Mouse (Mus musculus) hindbrain, postnatal 0 days (tissue): ENCODE measurements around the gene Fam162a. TPM values are rescaled to one million over a fixed set of nuclear protein-coding genes. Genes with fewer than 3 reads are reported as not detected.

Source experiments
- ATAC-seq: fragments of 200-750 bp; cut with Nextera tagmentation; 2 replicates; pipeline ENCODE4 v1.8.0; 2017; ENCODE audit warnings: mild to moderate bottlenecking, moderate TSS enrichment, moderate library complexity
- DNase-seq: peaks from one replicate; pipeline ENCODE4 v3.0.0-alpha.2; 2015; ENCODE audit warnings: low spot score
- H3K27ac ChIP-seq: fragments of 300-500 bp; sonication (generic); 2 replicates; pipeline ENCODE4 v1.5.1; 2014; ENCODE audit warnings: mild to moderate bottlenecking
- H3K27me3 ChIP-seq: fragments of 300-500 bp; sonication (generic); 2 replicates; pipeline ENCODE4 v1.6.1; 2014; ENCODE audit warnings: low read length, mixed read lengths; ENCODE audit not compliant: insufficient read depth
- H3K36me3 ChIP-seq: fragments of 300-500 bp; sonication (generic); 2 replicates; pipeline ENCODE4 v1.6.1; 2014; ENCODE audit warnings: low read length, mixed read lengths; ENCODE audit not compliant: insufficient read depth
- H3K4me1 ChIP-seq: fragments of 300-500 bp; sonication (generic); 2 replicates; pipeline ENCODE4 v1.6.1; 2014; ENCODE audit warnings: antibody characterized with exemption, low read length, mixed read lengths; ENCODE audit not compliant: insufficient read depth
- H3K4me2 ChIP-seq: fragments of 300-500 bp; sonication (generic); 2 replicates; pipeline ENCODE4 v1.6.1; 2014; ENCODE audit warnings: low read depth, mild to moderate bottlenecking, low read length, moderate library complexity, mixed read lengths
- H3K4me3 ChIP-seq: fragments of 300-500 bp; sonication (generic); 2 replicates; pipeline ENCODE4 v1.5.1; 2014; ENCODE audit warnings: low read length
- H3K9ac ChIP-seq: fragments of 300-500 bp; sonication (generic); replicated peaks from 2 replicates; pipeline ENCODE4 v1.6.1; 2014; ENCODE audit warnings: mild to moderate bottlenecking, low read length, moderate library complexity, mixed read lengths
- H3K9me3 ChIP-seq: fragments of 300-500 bp; sonication (generic); 2 replicates; pipeline ENCODE4 v1.6.1; 2016; ENCODE audit warnings: low read length, mixed read lengths
- CTCF ChIP-seq: IDR thresholded peaks from 2 replicates; pipeline ENCODE4 v1.5.1; 2016; ENCODE audit warnings: antibody characterized with exemption, control low read depth, low read depth
- WGBS: fragments of 180-500 bp; shearing (Covaris S2); extraction: QIAGEN DNeasy Blood & Tissue Kit; methylation state at CpG from one replicate; pipeline ENCODE4 v1.1.7; 2014; 5-methylcytosine and 5-hydroxymethylcytosine counted together
- polyA plus RNA-seq: library from polyadenylated mRNA; unstranded; fragments of >200 nt; fragmentation: Nextera tagmentation; extraction: Ambion mirVana; gene quantifications from 2 replicates; pipeline ENCODE4 v1.2.1, GENCODE M21; 2015
- total RNA-seq: library from RNA; depleted of rRNA; stranded (reverse); fragments of >200 nt; gene quantifications from 2 replicates; pipeline ENCODE4 v1.2.3, GENCODE M21; 2014

Gene Fam162a
- total and polyA plus RNA-seq, 2 experiments from 2014 or later, result 8.3 to 146 TPM

- Histone ChIP-seq H3K4me1 (peaks cover 7% of the 10 kb centered on the region; the same call in 1 of the 2 replicates), H3K27me3 (no peaks in the 10 kb centered on the region), H3K4me2 (peak overlapping the region; percentile 90), H3K36me3 (no peaks in the 10 kb centered on the region), H3K27ac (peak overlapping the region; percentile 99; the same call in 1 of the 2 replicates), H3K9me3 (no peaks in the 10 kb centered on the region), H3K9ac (peak overlapping the region; percentile 88; the same call in 1 of the 2 replicates), H3K4me3 (peak overlapping the region; percentile 85)
- no peak for ATAC-seq
- no peak for TF ChIP-seq CTCF
- WGBS, result 30% methylated on average over 8 of the region's 8 CpGs
- DNase-seq, result no peak
Measured at GRCm38 (mm10) chr16:36072410-36073011, 1.1 kb upstream of the Fam162a start.

DNA sequence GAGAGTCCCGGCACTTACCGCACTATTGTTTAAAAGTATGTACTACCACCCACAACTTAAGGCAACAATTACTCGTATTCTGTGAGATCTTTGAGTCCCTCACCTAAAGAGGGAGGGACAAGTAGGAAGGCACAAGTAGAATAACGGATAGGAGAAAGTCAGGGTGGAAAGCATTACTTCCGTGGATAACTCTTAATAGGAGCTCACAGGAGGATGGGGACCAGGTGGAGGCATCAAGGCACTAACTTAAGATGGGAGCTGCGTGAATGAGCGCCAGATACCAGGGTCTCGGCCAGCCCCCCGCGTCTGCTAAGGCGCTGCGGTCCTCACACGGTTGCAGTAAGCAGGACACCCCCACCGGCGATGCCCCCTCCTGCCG lies 334 bp downstream of the Fam162a start:
- H3K9me3 ChIP-seq, result no peaks in the 10 kb centered on the region
- H3K36me3 ChIP-seq, result no peaks in the 10 kb centered on the region
- under 1% methylated on average over 14 of the region's 16 CpGs for WGBS
- no peak for TF ChIP-seq CTCF
- peaks cover 7% of the 10 kb centered on the region; the same call in 1 of the 2 replicates for H3K4me1 ChIP-seq
- peak overlapping the region; percentile 85 for H3K4me3 ChIP-seq
- DNase-seq (no peak), ATAC-seq (no peak)
- peak overlapping the region; percentile 88 for H3K9ac ChIP-seq
- H3K27me3 ChIP-seq, result no peaks in the 10 kb centered on the region
- peak overlapping the region; percentile 99 for H3K27ac ChIP-seq
- peak overlapping the region; percentile 90 for H3K4me2 ChIP-seq

DNA sequence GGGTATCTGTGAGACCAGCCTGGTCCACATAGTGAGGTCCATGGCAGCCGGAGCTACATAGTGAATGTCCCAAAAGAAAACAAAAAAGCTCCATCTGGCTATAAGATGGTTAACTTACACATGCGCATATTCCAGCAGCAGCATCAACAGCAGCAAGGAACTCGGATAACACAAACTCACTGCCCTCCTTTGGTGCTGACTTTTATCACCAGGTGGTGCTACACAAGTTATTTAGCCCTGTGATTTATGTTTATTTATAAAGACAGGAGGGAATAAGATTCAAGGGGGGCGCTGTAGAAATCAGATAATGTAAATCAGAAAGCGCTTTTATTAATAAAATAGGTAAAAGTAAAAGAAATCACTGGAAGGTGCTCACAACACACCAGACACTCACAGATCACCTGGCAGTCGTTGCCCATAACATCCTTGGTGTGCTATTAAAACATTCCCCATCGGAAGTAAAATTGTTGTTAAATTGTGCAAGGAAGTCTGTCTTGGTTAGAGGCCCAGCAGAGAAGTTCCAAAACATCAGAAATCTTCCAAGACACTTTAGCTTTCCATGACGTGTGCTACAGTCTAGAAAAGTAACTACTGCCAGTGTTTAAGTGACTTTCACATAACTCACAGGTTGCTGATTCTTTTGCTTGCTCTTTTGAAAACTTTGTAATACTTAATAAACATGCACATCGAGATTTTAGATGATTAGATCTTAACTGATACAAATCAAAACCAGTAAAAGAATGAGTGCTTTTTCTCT lies 1.4 kb downstream of the Fam162a start:
- no peaks in the 10 kb centered on the region for H3K27me3 ChIP-seq
- DNase-seq, result peak; percentile 33
- peak overlapping the region; percentile 85 for H3K4me3 ChIP-seq
- no peak for ATAC-seq
- peak overlapping the region; percentile 90 for H3K4me2 ChIP-seq
- TF ChIP-seq CTCF, result peak; percentile 48
- no peaks in the 10 kb centered on the region for H3K9me3 ChIP-seq
- WGBS, result 29% methylated on average over 9 of the region's 9 CpGs
- peaks cover 7% of the 10 kb centered on the region; the same call in 1 of the 2 replicates for H3K4me1 ChIP-seq
- H3K9ac ChIP-seq, result 0 out of 2 replicates have a peak overlapping the region, but pooled peaks have one; percentile 88
- H3K27ac ChIP-seq, result no peak overlapping the region
- no peaks in the 10 kb centered on the region for H3K36me3 ChIP-seq

- ATAC-seq, result no peak
- H3K9me3 ChIP-seq, result no peaks in the 10 kb centered on the region
- WGBS, result 50% methylated on average over 3 of the region's 3 CpGs
- no peak overlapping the region for H3K9ac ChIP-seq
- H3K36me3 ChIP-seq, result no peaks in the 10 kb centered on the region
- no peak overlapping the region for H3K4me2 ChIP-seq
- no peaks in the 10 kb centered on the region for H3K27me3 ChIP-seq
- TF ChIP-seq CTCF, result no peak
- peaks cover 7% of the 10 kb centered on the region; the same call in 1 of the 2 replicates for H3K4me1 ChIP-seq
- no peak overlapping the region for H3K4me3 ChIP-seq
- DNase-seq, result peak; percentile 25
- no peak overlapping the region for H3K27ac ChIP-seq
Measured at GRCm38 (mm10) chr16:36068356-36068755, 3.0 kb downstream of the Fam162a start.

GRCm38 (mm10) chr16:36067694-36068093 lies 3.7 kb downstream of the Fam162a start:
- H3K36me3 ChIP-seq, result no peaks in the 10 kb centered on the region
- H3K4me2 ChIP-seq, result no peak overlapping the region
- H3K9me3 ChIP-seq, result no peaks in the 10 kb centered on the region
- no peak for TF ChIP-seq CTCF
- no peak for DNase-seq
- H3K4me1 ChIP-seq, result peaks cover 7% of the 10 kb centered on the region; the same call in 1 of the 2 replicates
- WGBS, result 72% methylated on average over 2 of the region's 2 CpGs
- no peak overlapping the region for H3K4me3 ChIP-seq
- no peak overlapping the region for H3K9ac ChIP-seq
- ATAC-seq, result no peak
- no peak overlapping the region for H3K27ac ChIP-seq
- no peaks in the 10 kb centered on the region for H3K27me3 ChIP-seq

GRCm38 (mm10) chr16:36064904-36065303 lies 6.5 kb downstream of the Fam162a start:
- Histone ChIP-seq H3K9me3 (no peaks in the 10 kb centered on the region), H3K27ac (no peak overlapping the region), H3K36me3 (no peaks in the 10 kb centered on the region), H3K4me1 (peaks cover 4% of the 10 kb centered on the region; the same call in 1 of the 2 replicates), H3K27me3 (no peaks in the 10 kb centered on the region), H3K9ac (no peak overlapping the region), H3K4me3 (no peak overlapping the region), H3K4me2 (no peak overlapping the region)
- ATAC-seq (no peak), DNase-seq (no peak)
- no peak for TF ChIP-seq CTCF
- WGBS, result 91% methylated on average over 5 of the region's 5 CpGs
